Mouse (Mus musculus): Measurements from ENCODE around the gene 4930558K02Rik. TPM values are rescaled to one million over a fixed set of nuclear protein-coding genes. Genes with fewer than 3 reads are reported as not detected.
A peak's percentile ranks its signal among the peaks of the same experiment; 100 is the strongest.

4930558K02Rik gene
- total and polyA plus RNA-seq, 2 experiments from 2014 or later: 0.19 TPM; not detected in 1

GRCm38 (mm10) chr1:161902692-161903452 is 76.6 kb downstream of the 4930558K02Rik start:
- no peak overlapping the region for H3K27ac ChIP-seq
- H3K4me3 ChIP-seq (ENCODE audit: low read length): no peak overlapping the region
- H3K36me3 ChIP-seq (ENCODE audit: insufficient read depth, low read length): no peaks in the 10 kb centered on the region
- ATAC-seq (no peak), DNase-seq (ENCODE audit: low spot score) (peak; percentile 3)
- no peaks in the 10 kb centered on the region for H3K9me3 ChIP-seq (ENCODE audit: low read length)
- H3K4me1 ChIP-seq (ENCODE audit: insufficient read depth, low read length): no peaks in the 10 kb centered on the region
- no peak overlapping the region for H3K4me2 ChIP-seq (ENCODE audit: low read depth, low read length)
- TF ChIP-seq CTCF (IDR thresholded peaks at IDR 0.05; ENCODE audit: low read depth): no peak
- no peaks in the 10 kb centered on the region for H3K27me3 ChIP-seq (ENCODE audit: insufficient read depth, low read length)
- H3K9ac ChIP-seq (replicated peaks; ENCODE audit: low read length): no peak overlapping the region
- 71% methylated on average over 9 of the region's 9 CpGs for whole genome bisulfite sequencing

DNA sequence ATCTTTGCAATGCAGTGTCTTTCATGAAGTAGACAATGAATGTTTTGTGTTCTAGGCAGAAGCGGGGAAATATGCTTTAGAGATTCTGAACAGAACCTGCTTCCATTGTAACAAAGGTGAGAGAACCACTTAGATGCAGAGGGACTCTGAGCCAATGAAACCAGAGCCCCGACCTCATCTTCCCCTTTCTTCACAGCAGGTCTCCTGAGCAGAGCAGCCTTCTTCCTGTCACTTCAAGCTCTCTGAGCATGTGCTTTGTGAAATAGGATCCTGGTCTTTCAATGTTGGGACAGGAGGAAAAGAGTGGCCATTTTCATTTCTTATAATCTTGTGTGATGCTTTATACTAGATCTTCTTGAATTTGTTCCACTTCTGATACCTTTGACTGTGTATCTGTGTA is 79.3 kb downstream of the 4930558K02Rik start:
- Histone ChIP-seq H3K4me1 (ENCODE audit: insufficient read depth, low read length) (no peaks in the 10 kb centered on the region), H3K27ac (no peak overlapping the region), H3K4me3 (ENCODE audit: low read length) (no peak overlapping the region), H3K4me2 (ENCODE audit: low read depth, low read length) (no peak overlapping the region), H3K9me3 (ENCODE audit: low read length) (no peaks in the 10 kb centered on the region), H3K27me3 (ENCODE audit: insufficient read depth, low read length) (no peaks in the 10 kb centered on the region), H3K9ac (replicated peaks; ENCODE audit: low read length) (no peak overlapping the region), H3K36me3 (ENCODE audit: insufficient read depth, low read length) (no peaks in the 10 kb centered on the region)
- no peak for DNase-seq (ENCODE audit: low spot score)
- WGBS: 58% methylated on average over 2 of the region's 2 CpGs
- no peak for TF ChIP-seq CTCF (IDR thresholded peaks at IDR 0.05; ENCODE audit: low read depth)
- ATAC-seq: no peak

GRCm38 (mm10) chr1:161897235-161897634 is 82.2 kb downstream of the 4930558K02Rik start:
- no peak overlapping the region for H3K4me3 ChIP-seq (ENCODE audit: low read length)
- TF ChIP-seq CTCF (IDR thresholded peaks at IDR 0.05; ENCODE audit: low read depth): no peak
- no peak for ATAC-seq
- no peak for DNase-seq (ENCODE audit: low spot score)
- no peak overlapping the region for H3K27ac ChIP-seq
- no peak overlapping the region for H3K9ac ChIP-seq (replicated peaks; ENCODE audit: low read length)
- H3K9me3 ChIP-seq (ENCODE audit: low read length): no peaks in the 10 kb centered on the region
- no peaks in the 10 kb centered on the region for H3K27me3 ChIP-seq (ENCODE audit: insufficient read depth, low read length)
- 84% methylated on average over 8 of the region's 8 CpGs for WGBS
- no peak overlapping the region for H3K4me2 ChIP-seq (ENCODE audit: low read depth, low read length)
- no peaks in the 10 kb centered on the region for H3K4me1 ChIP-seq (ENCODE audit: insufficient read depth, low read length)
- H3K36me3 ChIP-seq (ENCODE audit: insufficient read depth, low read length): no peaks in the 10 kb centered on the region

DNA sequence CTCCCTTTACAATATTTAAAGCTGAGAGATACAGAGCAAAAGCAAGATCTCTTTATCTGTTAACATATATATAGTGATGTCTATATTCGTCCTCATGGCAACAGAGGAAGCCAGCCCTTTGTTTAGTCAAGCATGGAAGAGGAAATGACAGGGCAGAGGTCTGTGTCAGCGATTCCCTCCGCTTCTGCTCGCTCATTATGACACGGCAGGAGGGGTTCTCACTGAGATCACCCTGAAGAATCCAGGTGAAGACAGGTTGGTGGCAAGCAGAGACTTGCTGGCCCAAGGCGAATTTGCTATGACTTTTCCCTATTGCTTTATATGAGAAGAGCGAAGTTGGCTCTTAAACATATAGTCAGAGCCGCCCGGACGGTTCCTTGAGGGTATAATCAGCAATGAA is 83.3 kb downstream of the 4930558K02Rik start:
- Histone ChIP-seq H3K36me3 (ENCODE audit: insufficient read depth, low read length) (no peaks in the 10 kb centered on the region), H3K9me3 (ENCODE audit: low read length) (no peaks in the 10 kb centered on the region), H3K4me2 (ENCODE audit: low read depth, low read length) (no peak overlapping the region), H3K27ac (no peak overlapping the region), H3K9ac (replicated peaks; ENCODE audit: low read length) (no peak overlapping the region), H3K4me1 (ENCODE audit: insufficient read depth, low read length) (no peaks in the 10 kb centered on the region), H3K27me3 (ENCODE audit: insufficient read depth, low read length) (no peaks in the 10 kb centered on the region), H3K4me3 (ENCODE audit: low read length) (no peak overlapping the region)
- TF ChIP-seq CTCF (IDR thresholded peaks at IDR 0.05; ENCODE audit: low read depth): no peak
- WGBS: 63% methylated on average over 10 of the region's 10 CpGs
- ATAC-seq (no peak), DNase-seq (ENCODE audit: low spot score) (no peak)

DNA sequence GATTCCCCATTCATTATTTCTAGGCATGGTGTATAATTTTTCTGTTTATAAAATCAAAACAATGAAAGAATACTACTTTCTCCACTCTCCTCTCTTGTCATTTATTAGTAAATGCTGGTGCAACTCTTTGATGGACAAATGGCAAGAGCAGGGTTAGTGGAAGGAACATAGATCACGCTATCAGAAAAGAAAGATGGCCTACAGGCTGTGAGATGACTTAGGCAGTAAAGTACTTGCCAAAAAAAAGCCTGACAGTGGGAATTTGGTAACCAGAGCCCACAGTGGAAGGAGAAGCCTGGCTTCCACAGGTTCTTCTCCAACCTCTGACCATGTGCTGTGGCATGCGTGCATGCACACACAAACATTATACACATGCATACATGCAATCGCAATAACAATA is 84.4 kb downstream of the 4930558K02Rik start:
- H3K9ac ChIP-seq (replicated peaks; ENCODE audit: low read length): no peak overlapping the region
- no peaks in the 10 kb centered on the region for H3K9me3 ChIP-seq (ENCODE audit: low read length)
- no peaks in the 10 kb centered on the region for H3K4me1 ChIP-seq (ENCODE audit: insufficient read depth, low read length)
- WGBS: 96% methylated on average over 3 of the region's 3 CpGs
- H3K27me3 ChIP-seq (ENCODE audit: insufficient read depth, low read length): no peaks in the 10 kb centered on the region
- TF ChIP-seq CTCF (IDR thresholded peaks at IDR 0.05; ENCODE audit: low read depth): no peak
- no peak overlapping the region for H3K4me3 ChIP-seq (ENCODE audit: low read length)
- H3K36me3 ChIP-seq (ENCODE audit: insufficient read depth, low read length): no peaks in the 10 kb centered on the region
- DNase-seq (ENCODE audit: low spot score): no peak
- no peak overlapping the region for H3K4me2 ChIP-seq (ENCODE audit: low read depth, low read length)
- no peak for ATAC-seq
- H3K27ac ChIP-seq: no peak overlapping the region

DNA sequence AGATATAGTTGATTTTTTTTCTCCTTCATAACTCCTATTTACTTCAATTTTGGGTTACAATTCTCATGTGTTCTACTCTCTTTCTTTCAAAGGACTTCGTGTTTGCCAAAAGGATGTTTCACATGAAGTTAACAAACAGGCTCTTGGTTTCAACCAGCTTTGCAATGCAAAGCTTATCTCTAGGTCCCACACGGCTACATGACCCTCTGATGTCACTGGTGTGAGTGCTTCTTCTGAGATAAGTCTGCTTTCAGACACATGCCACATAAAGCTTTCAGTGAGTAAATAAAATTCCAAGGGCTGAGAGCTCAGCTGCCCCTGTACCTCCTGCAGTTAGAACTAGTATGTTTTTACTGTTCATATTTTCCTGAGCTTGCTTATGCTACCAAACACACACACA is 84.9 kb downstream of the 4930558K02Rik start:
- H3K9ac ChIP-seq (replicated peaks; ENCODE audit: low read length): no peak overlapping the region
- no peaks in the 10 kb centered on the region for H3K4me1 ChIP-seq (ENCODE audit: insufficient read depth, low read length)
- no peak for DNase-seq (ENCODE audit: low spot score)
- H3K27me3 ChIP-seq (ENCODE audit: insufficient read depth, low read length): no peaks in the 10 kb centered on the region
- no peak overlapping the region for H3K27ac ChIP-seq
- H3K9me3 ChIP-seq (ENCODE audit: low read length): no peaks in the 10 kb centered on the region
- no peak for ATAC-seq
- WGBS: 72% methylated on average over 2 of the region's 2 CpGs
- TF ChIP-seq CTCF (IDR thresholded peaks at IDR 0.05; ENCODE audit: low read depth): no peak
- no peak overlapping the region for H3K4me3 ChIP-seq (ENCODE audit: low read length)
- no peak overlapping the region for H3K4me2 ChIP-seq (ENCODE audit: low read depth, low read length)
- H3K36me3 ChIP-seq (ENCODE audit: insufficient read depth, low read length): no peaks in the 10 kb centered on the region

DNA sequence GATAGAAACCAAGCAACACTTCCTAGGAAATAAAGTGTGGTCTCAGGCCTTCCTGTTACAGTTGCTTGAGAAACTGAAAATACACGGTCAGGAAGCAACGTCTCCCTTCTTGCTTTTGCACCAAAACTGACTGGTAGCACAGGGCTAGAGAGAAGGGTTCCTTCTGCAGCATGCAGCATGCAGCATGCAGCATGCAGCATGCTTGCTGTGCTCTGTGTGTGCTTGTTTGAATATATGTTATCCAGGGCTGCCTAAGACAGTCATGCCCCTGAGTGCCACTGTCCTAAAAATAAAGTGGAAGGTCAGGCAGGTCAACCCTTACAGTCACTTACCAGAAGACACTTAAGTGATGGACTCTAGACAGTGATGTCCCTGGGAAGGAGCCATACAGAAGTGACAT is 85.3 kb downstream of the 4930558K02Rik start:
- H3K27me3 ChIP-seq (ENCODE audit: insufficient read depth, low read length): no peaks in the 10 kb centered on the region
- no peak overlapping the region for H3K4me2 ChIP-seq (ENCODE audit: low read depth, low read length)
- H3K9ac ChIP-seq (replicated peaks; ENCODE audit: low read length): no peak overlapping the region
- no peaks in the 10 kb centered on the region for H3K4me1 ChIP-seq (ENCODE audit: insufficient read depth, low read length)
- 88% methylated on average over 2 of the region's 2 CpGs for WGBS
- ATAC-seq (no peak), DNase-seq (ENCODE audit: low spot score) (no peak)
- no peak overlapping the region for H3K4me3 ChIP-seq (ENCODE audit: low read length)
- H3K36me3 ChIP-seq (ENCODE audit: insufficient read depth, low read length): no peaks in the 10 kb centered on the region
- no peak overlapping the region for H3K27ac ChIP-seq
- no peaks in the 10 kb centered on the region for H3K9me3 ChIP-seq (ENCODE audit: low read length)
- TF ChIP-seq CTCF (IDR thresholded peaks at IDR 0.05; ENCODE audit: low read depth): no peak

Other genes starting within 250 kb of the 4930558K02Rik start
- 0.63 and 1.4 TPM in 2 replicates for gene Fasl, start 191.1 kb downstream of the 4930558K02Rik start, total RNA-seq (2014; rRNA removed)
- 0.56 TPM in 1 of 2 replicates, not detected in the other for gene Fasl, start 191.1 kb downstream of the 4930558K02Rik start, polyA plus RNA-seq (2015; fragmentation: Nextera tagmentation; extraction: Ambion mirVana)
- 18.1 and 19.9 TPM in 2 replicates for gene Suco, start 103.0 kb downstream of the 4930558K02Rik start, total RNA-seq (2014; rRNA removed)
- 19.2 and 23.6 TPM in 2 replicates for gene Suco, start 103.0 kb downstream of the 4930558K02Rik start, polyA plus RNA-seq (2015; fragmentation: Nextera tagmentation; extraction: Ambion mirVana)
- 8.4 and 12.6 TPM in 2 replicates for gene Pigc, start 10.4 kb downstream of the 4930558K02Rik start, total RNA-seq (2014; rRNA removed)
- 24.1 and 26.1 TPM in 2 replicates for gene Pigc, start 10.4 kb downstream of the 4930558K02Rik start, polyA plus RNA-seq (2015; fragmentation: Nextera tagmentation; extraction: Ambion mirVana)